Mouse (Mus musculus) retina, embryonic 14.5 days (tissue): Measurements from ENCODE around the gene Dcst2.

ENCODE experiments used
- DNase-seq: peaks from one replicate; pipeline ENCODE4 v3.0.0-alpha.2; 2015; ENCODE audit warnings: low spot score

The Dcst2 gene

GRCm38 (mm10) chr3:89388134-89388881 lies 26.5 kb downstream of the Dcst2 start:
- no peak for DNase-seq

- DNase-seq, result peak; percentile 53
These were observed 27.3 kb downstream of the Dcst2 start for GRCm38 (mm10) chr3:89388901-89389740.

- no peak for DNase-seq
These were observed 28.3 kb downstream of the Dcst2 start for GRCm38 (mm10) chr3:89390111-89390515.

GRCm38 (mm10) chr3:89390699-89391662 lies 29.2 kb downstream of the Dcst2 start:
- DNase-seq, result peak; percentile 13

GRCm38 (mm10) chr3:89391663-89392511 lies 30.1 kb downstream of the Dcst2 start:
- DNase-seq, result peak; percentile 66

GRCm38 (mm10) chr3:89392871-89393311 lies 31.1 kb downstream of the Dcst2 start:
- DNase-seq, result peak; percentile 29

GRCm38 (mm10) chr3:89393605-89394004 lies 31.8 kb downstream of the Dcst2 start:
- DNase-seq, result peak; percentile 96

- DNase-seq, result peak; percentile 73
These were observed 32.5 kb downstream of the Dcst2 start, which contains the start of gene Zbtb7b for GRCm38 (mm10) chr3:89394006-89394893. Zbtb7b (minus strand) TSS chr3:89394776.

GRCm38 (mm10) chr3:89394894-89395256 lies 33.1 kb downstream of the Dcst2 start:
- DNase-seq, result peak; percentile 93

GRCm38 (mm10) chr3:89395419-89395805 lies 33.6 kb downstream of the Dcst2 start:
- DNase-seq, result no peak

GRCm38 (mm10) chr3:89395806-89396653 lies 34.3 kb downstream of the Dcst2 start:
- peak; percentile 87 for DNase-seq

GRCm38 (mm10) chr3:89396654-89397005 lies 34.9 kb downstream of the Dcst2 start:
- DNase-seq, result no peak

GRCm38 (mm10) chr3:89401329-89401728 lies 39.6 kb downstream of the Dcst2 start:
- DNase-seq, result no peak

GRCm38 (mm10) chr3:89402693-89403092 lies 40.9 kb downstream of the Dcst2 start, which contains the start of gene Lenep:
Lenep (minus strand) TSS chr3:89402793.
- no peak for DNase-seq

GRCm38 (mm10) chr3:89406887-89407286 lies 45.1 kb downstream of the Dcst2 start:
- no peak for DNase-seq

GRCm38 (mm10) chr3:89408448-89408847 lies 46.7 kb downstream of the Dcst2 start:
- DNase-seq, result no peak

- DNase-seq, result no peak
These were observed 47.9 kb downstream of the Dcst2 start for GRCm38 (mm10) chr3:89409701-89410100.

GRCm38 (mm10) chr3:89410864-89411263 lies 49.1 kb downstream of the Dcst2 start:
- DNase-seq, result no peak
